Comparison of ENCODE assay signal across 27 mouse cellular contexts in genomic region chr5:146274420-146275045, GRCm38 (mm10). TPM values are rescaled to one million over a fixed set of nuclear protein-coding genes. Genes with fewer than 3 reads are reported as not detected.
DNase-seq lines count a peak whose midpoint lies in the region; ATAC-seq and TF ChIP-seq lines count a peak whose summit lies in the region.
"Had no signal": no experiment of that assay in that cellular context is flagged by ENCODE, and none has a peak within 500 bp of the region (broad histone marks: within the 10 kb centered on the region; RNA-seq: fewer than 3 reads in every experiment).

No protein-coding gene starts in this region.

- TF ChIP-seq CTCF in brain, embryonic 14.5 days (IDR thresholded peaks at IDR 0.05; ENCODE audit: borderline replicate concordance, extremely low read depth, insufficient read depth, insufficient read length): no peak
- no peak for TF ChIP-seq CTCF in embryonic fibroblast, embryonic 13.5 days (IDR thresholded peaks at IDR 0.05; ENCODE audit: borderline replicate concordance, insufficient read depth, low read length)

- ATAC-seq in frontal cortex, adult (ENCODE audit: low TSS enrichment): peak; percentile 86
- ATAC-seq: inflammation-experienced regulatory T-cells, adult 6 months; lung, postnatal 0 days had no signal

- 0 out of 2 replicates have a peak, but pooled peaks cover 5% of the 10 kb centered on the region for H3K4me1 ChIP-seq in embryonic fibroblast, embryonic 13.5 days (ENCODE audit: control insufficient read depth, insufficient read depth, low read length)
- H3K4me1 ChIP-seq: heart, embryonic 13.5 days; hindbrain, embryonic 10.5 days; hindbrain, embryonic 15.5 days; limb, embryonic 13.5 days; midbrain, embryonic 12.5 days; neural tube, embryonic 12.5 days had no signal

- H3K4me3 ChIP-seq in embryonic fibroblast, embryonic 13.5 days (ENCODE audit: insufficient read depth, low read length): no peak overlapping the region
- H3K4me3 ChIP-seq: heart, embryonic 13.5 days; hindbrain, embryonic 10.5 days; hindbrain, embryonic 15.5 days; limb, embryonic 13.5 days; megakaryocyte, embryonic 14.5 days; midbrain, embryonic 12.5 days; myocyte; neural tube, embryonic 12.5 days had no signal

- no peak for TF ChIP-seq POLR2A in brain, embryonic 14.5 days (IDR thresholded peaks at IDR 0.05; ENCODE audit: borderline replicate concordance, extremely low read depth, insufficient read depth, insufficient read length, poor library complexity, severe bottlenecking)
- no peak for TF ChIP-seq POLR2A in embryonic fibroblast, embryonic 13.5 days (IDR thresholded peaks at IDR 0.05; ENCODE audit: low read depth, low read length)

- no peak for DNase-seq in frontal cortex, postnatal 25 days (ENCODE audit: low spot score in 2 of 2)
- peak; percentile 55 for DNase-seq in layer of hippocampus, adult 9-11 months
- no peak for DNase-seq in layer of hippocampus, postnatal 10 days (ENCODE audit: low spot score in 2 of 2)
- DNase-seq in brain, embryonic 14.5 days (ENCODE audit: low read depth): peak; percentile 31
- DNase-seq in MN1 (ENCODE audit: low spot score): no peak
- no peak for DNase-seq in cerebellum, postnatal 25 days
- DNase-seq: adrenal gland, postnatal 10 days; B cell, adult 2 months; cerebellum, adult 18-20 months; cerebellum, postnatal 10 days; heart, postnatal 10 days; kidney, adult 11 months; kidney, postnatal 25 days; lung, adult 18-20 months; lung, postnatal 4 days had no signal

- H3K27ac ChIP-seq in embryonic fibroblast, embryonic 13.5 days (ENCODE audit: insufficient read depth, low read length): peak overlapping the region; percentile 18; the same call in 1 of the 2 replicates
- H3K27ac ChIP-seq: heart, embryonic 13.5 days; hindbrain, embryonic 10.5 days; hindbrain, embryonic 15.5 days; limb, embryonic 13.5 days; midbrain, embryonic 12.5 days; neural tube, embryonic 12.5 days had no signal

RNA-seq across cellular contexts. Expression of gene Cdk8, which starts 43.5 kb away (rescaled TPM):
- 10 to 100 TPM; 55.0 to 56.3 TPM for total RNA-seq in layer of hippocampus, postnatal 10 days (2021)
- polyA plus RNA-seq in brain, embryonic 14.5 days (2012; rRNA removed): 69.9 and 76.2 TPM in 2 replicates
- 53.0 and 54.3 TPM in 2 replicates for polyA plus RNA-seq in embryonic fibroblast, embryonic 13.5 days (2011; ENCODE audit: insufficient read length, low read depth, missing spikeins)

RNA-seq across cellular contexts. Expression of gene Rnf6, which starts 53.2 kb away (rescaled TPM):
- 10 to 100 TPM; 42.1 to 45.4 TPM for total RNA-seq in layer of hippocampus, postnatal 10 days (2021)
- 16.1 and 16.3 TPM in 2 replicates for polyA plus RNA-seq in brain, embryonic 14.5 days (2012; rRNA removed)
- 68.8 and 72.9 TPM in 2 replicates for polyA plus RNA-seq in embryonic fibroblast, embryonic 13.5 days (2011; ENCODE audit: insufficient read length, low read depth, missing spikeins)

Comparison
In these comparisons a context has a peak if more than half of its experiments do, and no peak if none do; other contexts are left out.
1. DNase-seq: peak in layer of hippocampus, adult 9-11 months (single experiment) and brain, embryonic 14.5 days (single experiment); none in frontal cortex, postnatal 25 days (0 of 2), layer of hippocampus, postnatal 10 days (0 of 2), MN1 (single experiment) and cerebellum, postnatal 25 days (0 of 2).